Mouse (Mus musculus): ENCODE data around the gene Npas2.

- TF ChIP-seq GATA2 (IDR thresholded peaks at IDR 0.05; ENCODE audit: borderline replicate concordance, low read depth, low read length), result no peak
- TF ChIP-seq CTCF (IDR thresholded peaks at IDR 0.05; ENCODE audit: low read depth, low read length), result no peak
- no peak for TF ChIP-seq GATA1 (IDR thresholded peaks at IDR 0.05; ENCODE audit: borderline replicate concordance, low read length)
- no peak for TF ChIP-seq POLR2AphosphoS5 (IDR thresholded peaks at IDR 0.05; ENCODE audit: insufficient replicate concordance, low read depth, low read length)
- TF ChIP-seq TAL1 (conservative IDR thresholded peaks at IDR 0.05; ENCODE audit: low read depth, low read length), result no peak
Measured at GRCm38 (mm10) chr1:39399228-39399627, 205.7 kb downstream of the Npas2 start.

Data from G1E (cell line).